Comparison of ENCODE assay signal across 16 mouse cellular contexts in the genomic region with DNA sequence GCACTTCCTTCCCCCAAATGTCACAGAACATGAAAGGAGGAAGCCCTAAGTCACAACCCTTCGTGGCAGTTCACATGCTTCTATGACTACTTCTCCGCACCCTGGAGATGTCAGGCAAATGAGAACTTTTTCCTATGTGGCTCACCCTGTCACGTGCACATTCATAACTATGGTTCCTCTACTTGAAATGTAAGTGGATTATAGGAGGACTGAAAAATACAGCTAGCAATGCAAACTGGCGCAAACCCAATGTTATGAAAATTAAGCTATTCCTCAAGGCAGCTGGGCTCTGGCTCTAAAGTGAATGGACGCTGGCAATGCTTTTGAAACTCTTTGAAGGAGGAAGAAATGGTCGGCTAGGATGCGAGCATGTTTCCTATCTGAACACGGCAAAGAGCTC. TPM values are rescaled to one million over a fixed set of nuclear protein-coding genes. Genes with fewer than 3 reads are reported as not detected.
DNase-seq lines count a peak whose midpoint lies in the region; ATAC-seq and TF ChIP-seq lines count a peak whose summit lies in the region.
"Had no signal": no experiment of that assay in that cellular context is flagged by ENCODE, and none has a peak within 500 bp of the region (broad histone marks: within the 10 kb centered on the region; RNA-seq: fewer than 3 reads in every experiment).

No protein-coding gene starts in this region.

- TF ChIP-seq CTCF in spleen, adult 2 months (IDR thresholded peaks at IDR 0.05; ENCODE audit: extremely low read depth, insufficient read depth, insufficient read length, insufficient replicate concordance), result no peak

- no peak for ATAC-seq in limb, embryonic 14.5 days (ENCODE audit: low FRiP score, low read depth)
- ATAC-seq: forebrain, embryonic 16.5 days had no signal

- 39% methylated on average over 8 of the region's 8 CpGs for WGBS in limb, embryonic 14.5 days
- 51% methylated on average over 8 of the region's 8 CpGs for WGBS in limb, embryonic 10.5 days
- WGBS in spleen, adult 2 months, result 28% methylated on average over 8 of the region's 8 CpGs
- WGBS in macrophage (ENCODE audit: missing documents), result 27% methylated on average over 8 of the region's 8 CpGs

- no peak for TF ChIP-seq POLR2A in limb, embryonic 14.5 days (IDR thresholded peaks at IDR 0.05; ENCODE audit: borderline replicate concordance, extremely low read depth, insufficient read depth, insufficient read length)
- TF ChIP-seq POLR2A in spleen, adult 2 months (IDR thresholded peaks at IDR 0.05; ENCODE audit: low read depth, low read length), result no peak

- no peak overlapping the region for H3K4me2 ChIP-seq in limb, embryonic 14.5 days (replicated peaks; ENCODE audit: low read depth, low read length, severe bottlenecking)
- H3K4me2 ChIP-seq: hindbrain, embryonic 13.5 days had no signal

- no peaks in the 10 kb centered on the region for H3K9me3 ChIP-seq in limb, embryonic 14.5 days (ENCODE audit: control insufficient read depth, low read length)
- H3K9me3 ChIP-seq in limb, embryonic 10.5 days (replicated peaks), result no peaks in the 10 kb centered on the region
- H3K9me3 ChIP-seq: hindbrain, embryonic 13.5 days had no signal

- H3K36me3 ChIP-seq in limb, embryonic 14.5 days (ENCODE audit: control insufficient read depth, insufficient read depth, low read length), result peaks cover 5% of the 10 kb centered on the region; the same call in 1 of the 2 replicates
- H3K36me3 ChIP-seq in limb, embryonic 10.5 days, result peaks cover 52% of the 10 kb centered on the region
- no peaks in the 10 kb centered on the region for H3K36me3 ChIP-seq in spleen, adult 2 months (ENCODE audit: control insufficient read depth, insufficient read depth, low read length)
- H3K36me3 ChIP-seq in macrophage (ENCODE audit: inconsistent target), result no peaks in the 10 kb centered on the region
- H3K36me3 ChIP-seq: hindbrain, embryonic 13.5 days had no signal

- no peaks in the 10 kb centered on the region for H3K27me3 ChIP-seq in limb, embryonic 14.5 days (ENCODE audit: control insufficient read depth, insufficient read depth, low read length)
- H3K27me3 ChIP-seq in limb, embryonic 10.5 days (ENCODE audit: low read depth, poor library complexity, severe bottlenecking), result no peaks in the 10 kb centered on the region
- no peaks in the 10 kb centered on the region for H3K27me3 ChIP-seq in spleen, adult 2 months (ENCODE audit: control insufficient read depth, insufficient read depth, low read length)
- H3K27me3 ChIP-seq: hindbrain, embryonic 13.5 days had no signal

- H3K79me2 ChIP-seq in macrophage (ENCODE audit: inconsistent target), result no peaks in the 10 kb centered on the region

- no peak overlapping the region for H3K9ac ChIP-seq in limb, embryonic 14.5 days (ENCODE audit: low read depth, low read length, severe bottlenecking)
- H3K9ac ChIP-seq: hindbrain, embryonic 13.5 days had no signal

- peaks cover 34% of the 10 kb centered on the region for H3K4me1 ChIP-seq in limb, embryonic 14.5 days (ENCODE audit: control insufficient read depth, insufficient read depth, low read length)
- H3K4me1 ChIP-seq in limb, embryonic 10.5 days, result peaks cover 50% of the 10 kb centered on the region
- H3K4me1 ChIP-seq in spleen, adult 2 months (ENCODE audit: control insufficient read depth, insufficient read depth, insufficient read length), result peaks cover 2% of the 10 kb centered on the region; the same call in 1 of the 2 replicates

- peak; percentile 41 for DNase-seq in limb, embryonic 14.5 days (ENCODE audit: low spot score)
- DNase-seq in limb, embryonic 10.5 days (ENCODE audit: low spot score), result no peak
- DNase-seq in spleen, adult 2 months (ENCODE audit: low read depth in 1 of 2, low spot score in 2 of 2), result peak; percentile 24 to 37
- DNase-seq in spleen, postnatal 4 days (ENCODE audit: low spot score in 2 of 2), result no peak
- no peak for DNase-seq in layer of hippocampus, adult 11-12 months (ENCODE audit: low spot score)
- DNase-seq in frontal cortex, postnatal 25 days (ENCODE audit: low spot score in 2 of 2), result no peak
- DNase-seq: adrenal gland, postnatal 25 days; cerebellum, adult 9-10 months; heart, adult 18-20 months; kidney, adult 8-10 months; left cerebral cortex, postnatal 4 days; lung, postnatal 4 days; right cerebral cortex, postnatal 14 days had no signal

- no peak overlapping the region for H3K4me3 ChIP-seq in limb, embryonic 14.5 days (replicated peaks; ENCODE audit: low read length)
- no peak overlapping the region for H3K4me3 ChIP-seq in limb, embryonic 10.5 days
- H3K4me3 ChIP-seq in spleen, adult 2 months (ENCODE audit: extremely low read depth, insufficient read depth, insufficient read length), result no peak overlapping the region
- no peak overlapping the region for H3K4me3 ChIP-seq in macrophage (ENCODE audit: inconsistent target)
- H3K4me3 ChIP-seq: hindbrain, embryonic 13.5 days had no signal

- H3K27ac ChIP-seq in limb, embryonic 14.5 days (replicated peaks; ENCODE audit: low read depth, low read length), result no peak overlapping the region
- no peak overlapping the region for H3K27ac ChIP-seq in limb, embryonic 10.5 days
- peak overlapping the region; percentile 67 for H3K27ac ChIP-seq in spleen, adult 2 months (ENCODE audit: insufficient read depth, low read length)
- peak overlapping the region; percentile 64 for H3K27ac ChIP-seq in macrophage
- H3K27ac ChIP-seq: hindbrain, embryonic 13.5 days had no signal

RNA-seq across cellular contexts. Expression of gene Myo1b, which starts 8.1 kb away (rescaled TPM):
- 47.8 and 53.5 TPM in 2 replicates for polyA plus RNA-seq in limb, embryonic 14.5 days (2012; rRNA removed)
- 107 and 113 TPM in 2 replicates for polyA plus RNA-seq in limb, embryonic 14.5 days (2014; fragmentation: Nextera tagmentation; extraction: Ambion mirVana)
- polyA plus RNA-seq in limb, embryonic 10.5 days (2016; fragmentation: Nextera tagmentation; extraction: Ambion mirVana), result 103 and 115 TPM in 2 replicates
- polyA plus RNA-seq in spleen, adult 2 months (2012; rRNA removed), result 1.0 and 1.5 TPM in 2 replicates
- 10 to 100 TPM in 16 of 26 experiments, 1 to 10 TPM in 10; 4.8 to 48.4 (median 11.2) TPM for total RNA-seq in macrophage (2018; cell fraction: chromatin; rRNA removed)
- total RNA-seq in macrophage (2018; cell fraction: cytosol; rRNA removed), result 1 to 10 TPM; 1.0 to 4.0 (median 2.8) TPM
- 10 to 100 TPM in 3 of 26 experiments, 1 to 10 TPM in 23; 2.4 to 25.3 (median 5.6) TPM for total RNA-seq in macrophage (2018; cell fraction: nucleus; rRNA removed)
- 1.2 to 7.2 TPM (median 2.5 TPM) in 3 replicates for polyA plus RNA-seq in macrophage (2018)

Comparison
In these comparisons a context has a peak if more than half of its experiments do, and no peak if none do; other contexts are left out.
1. DNase-seq: peak in limb, embryonic 14.5 days (single experiment) and spleen, adult 2 months (2 of 2); none in limb, embryonic 10.5 days (single experiment), spleen, postnatal 4 days (0 of 2), layer of hippocampus, adult 11-12 months (single experiment) and frontal cortex, postnatal 25 days (0 of 2).
2. H3K27ac ChIP-seq: peak in spleen, adult 2 months (single experiment) and macrophage (single experiment); none in limb, embryonic 14.5 days (single experiment) and limb, embryonic 10.5 days (single experiment).